Mouse (Mus musculus) midbrain, embryonic 15.5 days (tissue): ENCODE measurements around the gene Icos. TPM values are rescaled to one million over a fixed set of nuclear protein-coding genes. Genes with fewer than 3 reads are reported as not detected.

Experiments used
- ATAC-seq: fragments of 200-750 bp; cut with Nextera tagmentation; replicated peaks from 2 replicates; pipeline ENCODE4 v1.8.0; 2017; ENCODE audit warnings: moderate TSS enrichment
- H3K27ac ChIP-seq: fragments of 300-500 bp; sonication (generic); 2 replicates; pipeline ENCODE4 v1.5.1; 2015; ENCODE audit warnings: mild to moderate bottlenecking, inconsistent platforms
- H3K27me3 ChIP-seq: fragments of 300-500 bp; sonication (generic); replicated peaks from 2 replicates; pipeline ENCODE4 v1.6.1; 2015; ENCODE audit warnings: inconsistent platforms
- H3K36me3 ChIP-seq: fragments of 300-500 bp; sonication (generic); replicated peaks from 2 replicates; pipeline ENCODE4 v1.6.1; 2015; ENCODE audit warnings: inconsistent platforms
- H3K4me1 ChIP-seq: fragments of 300-500 bp; sonication (generic); 2 replicates; pipeline ENCODE4 v1.6.1; 2015; ENCODE audit warnings: inconsistent platforms
- H3K4me2 ChIP-seq: fragments of 300-500 bp; sonication (generic); 2 replicates; pipeline ENCODE4 v1.6.1; 2015; ENCODE audit warnings: inconsistent platforms, mild to moderate bottlenecking, moderate library complexity
- H3K4me3 ChIP-seq: fragments of 300-500 bp; sonication (generic); 2 replicates; pipeline ENCODE4 v1.5.1; 2015; ENCODE audit warnings: mild to moderate bottlenecking, inconsistent platforms
- H3K9ac ChIP-seq: fragments of 300-500 bp; sonication (generic); 2 replicates; pipeline ENCODE4 v1.6.1; 2015; ENCODE audit warnings: mild to moderate bottlenecking, inconsistent platforms
- H3K9me3 ChIP-seq: fragments of 300-500 bp; sonication (generic); 2 replicates; pipeline ENCODE4 v1.6.1; 2016; ENCODE audit warnings: inconsistent platforms
- WGBS: fragments of 180-500 bp; shearing (Covaris S2); methylation state at CpG from one replicate; pipeline ENCODE4 v1.1.7; 2015; ENCODE audit warnings: mixed read lengths; 5-methylcytosine and 5-hydroxymethylcytosine counted together
- polyA plus RNA-seq: library from polyadenylated mRNA; unstranded; fragments of >200 nt; fragmentation: Nextera tagmentation; extraction: Ambion mirVana; gene quantifications from 2 replicates; pipeline ENCODE4 v1.2.1, GENCODE M21; 2015

The Icos gene
- polyA plus RNA-seq, 1 experiment from 2014 or later = not detected

GRCm38 (mm10) chr1:61006229-61006628 is 28.5 kb downstream of the Icos start:
- no peaks in the 10 kb centered on the region for H3K27me3 ChIP-seq
- H3K4me1 ChIP-seq = no peaks in the 10 kb centered on the region
- 100% methylated on average over 2 of the region's 2 CpGs for WGBS
- no peak overlapping the region for H3K4me2 ChIP-seq
- H3K4me3 ChIP-seq = no peak overlapping the region
- ATAC-seq = no peak
- no peaks in the 10 kb centered on the region for H3K9me3 ChIP-seq
- H3K36me3 ChIP-seq = no peaks in the 10 kb centered on the region
- no peak overlapping the region for H3K9ac ChIP-seq
- H3K27ac ChIP-seq = no peak overlapping the region

GRCm38 (mm10) chr1:61007516-61007915 is 29.8 kb downstream of the Icos start:
- ATAC-seq = no peak
- H3K4me3 ChIP-seq = no peak overlapping the region
- H3K4me2 ChIP-seq = no peak overlapping the region
- H3K4me1 ChIP-seq = no peaks in the 10 kb centered on the region
- no peaks in the 10 kb centered on the region for H3K27me3 ChIP-seq
- no peaks in the 10 kb centered on the region for H3K36me3 ChIP-seq
- no peak overlapping the region for H3K27ac ChIP-seq
- H3K9ac ChIP-seq = no peak overlapping the region
- no peaks in the 10 kb centered on the region for H3K9me3 ChIP-seq

GRCm38 (mm10) chr1:61016578-61017118 is 38.9 kb downstream of the Icos start:
- no peaks in the 10 kb centered on the region for H3K4me1 ChIP-seq
- H3K27me3 ChIP-seq = no peaks in the 10 kb centered on the region
- H3K36me3 ChIP-seq = no peaks in the 10 kb centered on the region
- no peak overlapping the region for H3K4me3 ChIP-seq
- H3K9ac ChIP-seq = no peak overlapping the region
- no peaks in the 10 kb centered on the region for H3K9me3 ChIP-seq
- no peak for ATAC-seq
- no peak overlapping the region for H3K4me2 ChIP-seq
- WGBS = 74% methylated on average over 1 of the region's 1 CpGs
- H3K27ac ChIP-seq = no peak overlapping the region

DNA sequence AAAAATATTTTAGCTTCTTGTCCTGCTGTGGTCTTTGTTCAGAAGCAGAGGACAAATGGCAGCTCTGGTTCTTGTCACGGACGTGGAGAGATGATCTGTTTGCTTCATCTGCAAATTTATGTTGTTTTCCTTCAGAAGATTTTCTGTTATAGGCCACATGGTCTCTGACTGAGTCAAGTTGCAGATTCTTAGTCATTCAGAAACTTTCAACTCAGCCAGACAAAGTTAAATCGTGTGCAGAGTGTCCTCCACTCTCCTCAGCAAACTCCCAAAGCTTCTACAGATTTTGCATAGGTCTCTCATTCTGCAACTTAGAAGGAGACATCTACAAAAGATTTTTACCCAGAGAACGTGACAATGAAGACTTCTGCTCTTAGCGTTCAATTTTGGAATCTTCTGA is 49.0 kb downstream of the Icos start:
- ATAC-seq = no peak
- WGBS = 89% methylated on average over 5 of the region's 5 CpGs

DNA sequence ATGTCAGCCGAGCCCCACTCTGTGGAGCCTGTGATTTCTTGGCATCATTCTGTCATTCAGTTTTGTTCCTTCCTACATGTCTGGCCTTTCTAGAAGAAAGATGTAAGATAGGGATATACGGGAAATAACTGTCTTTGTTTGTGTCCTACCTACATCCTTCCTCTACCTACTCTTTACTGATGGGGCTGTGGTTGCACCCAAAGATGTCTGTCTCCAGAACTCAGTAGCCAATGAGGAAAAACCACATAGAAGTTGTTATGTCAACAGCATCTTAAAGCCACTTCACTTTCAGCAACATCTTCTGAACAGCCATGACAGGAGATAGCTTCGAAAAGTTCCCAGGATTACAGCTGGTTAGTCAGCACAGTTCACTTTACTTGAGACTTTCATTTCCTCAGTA is 49.8 kb downstream of the Icos start:
- Histone ChIP-seq H3K9ac (no peak overlapping the region), H3K9me3 (no peaks in the 10 kb centered on the region), H3K4me1 (no peaks in the 10 kb centered on the region), H3K4me2 (no peak overlapping the region), H3K36me3 (no peaks in the 10 kb centered on the region), H3K27me3 (no peaks in the 10 kb centered on the region), H3K27ac (no peak overlapping the region), H3K4me3 (no peak overlapping the region)
- 94% methylated on average over 3 of the region's 3 CpGs for WGBS
- ATAC-seq = no peak

More for the DNA sequence above, 49.0 kb downstream of the Icos start:
- no peak overlapping the region for H3K4me2 ChIP-seq
- H3K9me3 ChIP-seq = no peaks in the 10 kb centered on the region
- H3K4me1 ChIP-seq = no peaks in the 10 kb centered on the region
- no peak overlapping the region for H3K9ac ChIP-seq
- no peaks in the 10 kb centered on the region for H3K27me3 ChIP-seq
- H3K36me3 ChIP-seq = no peaks in the 10 kb centered on the region
- H3K4me3 ChIP-seq = no peak overlapping the region
- H3K27ac ChIP-seq = no peak overlapping the region

DNA sequence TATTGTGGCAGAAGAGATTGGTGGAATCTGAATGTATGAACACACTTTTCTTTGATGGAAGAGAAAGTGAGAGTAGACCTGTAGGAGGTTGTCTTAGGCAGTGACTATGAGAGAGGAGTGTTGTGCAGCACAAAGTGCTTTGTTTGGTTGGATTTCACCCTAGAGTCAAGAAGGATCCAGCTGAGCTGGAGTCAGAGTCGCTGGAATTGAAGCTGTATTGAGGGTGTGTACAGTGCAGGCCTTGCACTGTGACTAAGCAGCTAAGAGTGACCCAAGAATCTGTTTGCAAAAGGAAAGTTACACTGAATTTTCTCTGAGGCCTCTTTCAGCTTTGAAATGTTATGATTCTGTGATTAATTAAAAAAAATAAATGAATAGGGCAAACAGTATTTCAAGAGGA is 52.2 kb downstream of the Icos start:
- Histone ChIP-seq H3K4me1 (no peaks in the 10 kb centered on the region), H3K4me3 (no peak overlapping the region)
- no peak for ATAC-seq

DNA sequence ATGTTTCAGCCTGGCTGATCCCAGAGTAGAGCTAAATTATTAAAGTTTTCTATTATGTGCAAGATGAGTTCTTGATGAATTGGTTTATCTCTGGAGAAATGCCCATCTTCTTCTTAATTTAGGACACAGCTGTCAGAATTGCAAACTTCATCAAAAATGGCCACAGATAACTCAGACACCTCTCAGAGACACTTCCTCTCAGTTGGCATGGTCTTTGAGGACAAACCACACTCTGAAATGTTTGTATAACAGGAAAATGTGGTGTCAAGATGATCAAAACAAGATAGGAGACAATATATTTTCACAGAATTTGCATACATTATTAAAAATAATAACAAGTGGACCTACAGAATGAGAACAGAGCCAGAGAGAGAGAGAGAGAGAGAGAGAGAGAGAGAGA is 52.8 kb downstream of the Icos start:
- no peak overlapping the region for H3K27ac ChIP-seq
- H3K27me3 ChIP-seq = no peaks in the 10 kb centered on the region
- H3K4me3 ChIP-seq = no peak overlapping the region
- H3K4me1 ChIP-seq = no peaks in the 10 kb centered on the region
- H3K9me3 ChIP-seq = no peaks in the 10 kb centered on the region
- no peak overlapping the region for H3K9ac ChIP-seq
- no peak overlapping the region for H3K4me2 ChIP-seq
- ATAC-seq = no peak
- no peaks in the 10 kb centered on the region for H3K36me3 ChIP-seq

More for the DNA sequence above, 52.2 kb downstream of the Icos start:
- 33% methylated on average over 1 of the region's 1 CpGs for WGBS
- no peaks in the 10 kb centered on the region for H3K27me3 ChIP-seq
- H3K36me3 ChIP-seq = no peaks in the 10 kb centered on the region
- no peak overlapping the region for H3K27ac ChIP-seq
- H3K4me2 ChIP-seq = no peak overlapping the region
- H3K9ac ChIP-seq = no peak overlapping the region
- H3K9me3 ChIP-seq = no peaks in the 10 kb centered on the region

DNA sequence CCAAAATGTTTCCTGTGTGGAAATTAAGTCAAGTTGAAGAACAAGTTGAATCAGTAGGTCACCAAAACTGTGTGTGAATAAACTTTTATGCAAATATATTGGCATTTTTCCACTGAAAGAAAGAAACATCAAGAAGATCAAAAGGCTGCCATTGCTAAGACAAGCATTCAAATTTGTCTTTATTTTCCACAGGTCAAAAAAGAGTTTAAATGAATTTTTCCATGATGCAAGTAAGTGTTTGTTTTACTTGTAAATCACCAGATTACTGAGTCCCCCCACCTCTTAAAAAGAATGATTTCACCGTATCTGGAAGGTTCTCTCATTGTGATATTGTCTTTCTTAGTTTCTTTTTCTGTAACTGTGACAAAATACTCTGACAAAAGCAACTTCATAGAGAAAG is 57.5 kb downstream of the Icos start:
- no peak overlapping the region for H3K9ac ChIP-seq
- no peak overlapping the region for H3K27ac ChIP-seq
- no peaks in the 10 kb centered on the region for H3K36me3 ChIP-seq
- H3K27me3 ChIP-seq = no peaks in the 10 kb centered on the region
- no peak overlapping the region for H3K4me3 ChIP-seq
- WGBS = 74% methylated on average over 1 of the region's 1 CpGs
- H3K4me2 ChIP-seq = no peak overlapping the region
- H3K4me1 ChIP-seq = no peaks in the 10 kb centered on the region
- ATAC-seq = no peak
- no peaks in the 10 kb centered on the region for H3K9me3 ChIP-seq

- Histone ChIP-seq H3K27ac (no peak overlapping the region), H3K9me3 (no peaks in the 10 kb centered on the region), H3K27me3 (no peaks in the 10 kb centered on the region), H3K4me1 (no peaks in the 10 kb centered on the region), H3K36me3 (no peaks in the 10 kb centered on the region), H3K9ac (no peak overlapping the region), H3K4me2 (no peak overlapping the region), H3K4me3 (no peak overlapping the region)
- 62% methylated on average over 4 of the region's 4 CpGs for WGBS
- ATAC-seq = no peak
Measured at GRCm38 (mm10) chr1:61038223-61038622, 60.5 kb downstream of the Icos start.

DNA sequence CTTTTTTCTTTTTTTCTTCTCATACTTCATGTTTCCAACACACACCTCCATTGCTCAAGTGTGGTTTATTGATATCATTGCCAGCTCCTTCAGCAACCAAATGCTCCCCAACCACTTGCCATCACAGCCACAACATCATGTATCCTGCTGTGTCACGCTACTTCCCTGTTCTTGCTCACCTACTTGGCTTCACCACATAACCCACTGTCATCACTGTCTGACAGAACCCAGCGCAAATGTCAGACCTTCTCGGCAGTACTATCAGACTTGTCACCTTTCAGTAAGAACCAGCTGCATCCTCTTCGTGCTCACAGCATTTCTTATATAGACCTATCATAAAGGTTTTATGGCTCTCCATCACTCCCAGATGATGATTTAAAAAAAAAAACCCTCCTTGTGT is 61.6 kb downstream of the Icos start:
- 92% methylated on average over 4 of the region's 4 CpGs for WGBS
- ATAC-seq = no peak
- no peak overlapping the region for H3K9ac ChIP-seq

DNA sequence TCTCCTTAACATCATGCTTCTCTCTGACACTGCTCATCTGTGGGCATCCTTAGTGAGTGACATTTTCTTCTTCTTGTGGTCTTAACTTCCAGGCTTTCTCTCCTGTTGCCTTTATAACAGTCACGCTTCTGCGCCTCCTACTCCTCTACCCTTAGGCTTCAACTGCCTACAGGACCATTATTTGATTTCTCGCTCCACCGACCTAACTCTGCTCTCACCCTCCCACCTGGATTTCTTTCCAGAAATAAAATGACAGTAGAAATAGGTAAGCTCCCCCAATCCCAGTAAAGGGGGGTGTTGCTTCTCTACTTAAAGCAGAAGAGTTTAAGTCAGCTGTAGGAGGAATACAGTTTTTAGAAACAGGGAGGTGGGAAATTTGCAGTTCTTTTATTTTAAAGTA is 62.7 kb downstream of the Icos start:
- H3K36me3 ChIP-seq = no peaks in the 10 kb centered on the region
- H3K4me3 ChIP-seq = no peak overlapping the region
- H3K27me3 ChIP-seq = no peaks in the 10 kb centered on the region
- no peaks in the 10 kb centered on the region for H3K9me3 ChIP-seq
- H3K9ac ChIP-seq = no peak overlapping the region
- WGBS = 87% methylated on average over 4 of the region's 4 CpGs
- H3K4me1 ChIP-seq = no peaks in the 10 kb centered on the region
- no peak overlapping the region for H3K4me2 ChIP-seq
- no peak overlapping the region for H3K27ac ChIP-seq
- ATAC-seq = no peak

More for the DNA sequence above, 61.6 kb downstream of the Icos start:
- Histone ChIP-seq H3K4me2 (no peak overlapping the region), H3K4me3 (no peak overlapping the region), H3K36me3 (no peaks in the 10 kb centered on the region), H3K9me3 (no peaks in the 10 kb centered on the region), H3K4me1 (no peaks in the 10 kb centered on the region), H3K27me3 (no peaks in the 10 kb centered on the region), H3K27ac (no peak overlapping the region)

DNA sequence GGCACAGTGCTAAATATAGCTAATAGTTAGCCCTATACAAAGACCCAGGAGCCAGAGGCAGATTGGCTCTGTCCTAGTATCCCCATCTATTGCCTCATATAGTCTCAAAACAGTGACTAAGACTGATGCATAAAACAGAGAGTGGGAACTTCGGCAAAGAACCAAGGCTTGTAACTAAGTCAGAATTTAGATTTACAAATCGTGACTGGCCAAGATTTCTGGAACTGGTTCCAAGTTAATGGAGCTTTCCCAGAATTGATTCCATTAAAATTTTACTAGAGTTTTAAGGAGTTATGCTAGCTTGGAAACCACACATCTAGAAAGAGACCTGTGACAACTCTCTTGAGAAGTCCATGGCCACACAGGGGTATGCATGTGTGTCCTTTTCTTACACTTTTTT is 65.1 kb downstream of the Icos start:
- Histone ChIP-seq H3K27me3 (no peaks in the 10 kb centered on the region), H3K9me3 (no peaks in the 10 kb centered on the region), H3K36me3 (no peaks in the 10 kb centered on the region), H3K4me2 (no peak overlapping the region), H3K27ac (no peak overlapping the region), H3K4me1 (no peaks in the 10 kb centered on the region), H3K9ac (no peak overlapping the region), H3K4me3 (no peak overlapping the region)
- 86% methylated on average over 2 of the region's 2 CpGs for WGBS
- no peak for ATAC-seq

DNA sequence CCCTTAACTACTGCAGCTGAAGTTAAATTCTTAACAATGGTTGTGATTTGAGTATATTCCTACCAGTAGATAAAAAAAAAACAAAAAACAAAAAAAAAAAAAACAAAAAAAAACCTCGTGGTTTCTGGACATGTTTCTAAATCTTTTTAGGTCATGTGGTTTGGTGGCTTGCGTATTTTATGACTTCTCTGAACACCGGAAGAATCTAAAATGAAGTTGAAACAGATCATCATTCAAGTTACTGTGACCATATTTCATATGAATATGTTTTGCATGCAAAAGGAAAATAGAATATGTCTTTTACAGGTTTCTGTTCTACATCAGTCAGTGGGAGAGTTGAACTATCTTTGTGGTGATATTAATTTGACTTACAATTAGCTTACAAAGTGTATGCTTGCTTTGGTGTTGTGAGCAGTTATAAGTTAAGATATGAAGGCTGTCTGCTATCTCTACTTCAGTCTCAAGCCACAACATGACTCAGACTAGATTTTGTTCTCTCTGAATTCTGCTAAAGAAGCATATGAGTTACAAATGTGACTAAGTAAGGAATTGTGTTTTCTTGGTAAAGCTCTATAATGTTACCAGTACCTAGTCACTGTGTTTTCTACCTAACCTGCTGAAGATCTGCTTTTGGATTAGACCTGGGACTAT is 68.5 kb downstream of the Icos start:
- H3K9ac ChIP-seq = no peak overlapping the region
- WGBS = 88% methylated on average over 3 of the region's 3 CpGs
- no peaks in the 10 kb centered on the region for H3K36me3 ChIP-seq
- H3K4me3 ChIP-seq = no peak overlapping the region
- H3K9me3 ChIP-seq = no peaks in the 10 kb centered on the region
- H3K27ac ChIP-seq = no peak overlapping the region
- H3K27me3 ChIP-seq = no peaks in the 10 kb centered on the region
- no peak overlapping the region for H3K4me2 ChIP-seq
- no peak for ATAC-seq
- no peaks in the 10 kb centered on the region for H3K4me1 ChIP-seq
